Mouse (Mus musculus) neural tube, embryonic 15.5 days (tissue): ENCODE measurements at regions not wholly inside any gene's neighbourhood (a gene's known extent, or its start where the extent isn't known, plus 50 kb on each side); places are given as distances from the start of the nearest gene placed in this dataset.

Source experiments
- ATAC-seq: fragments of 200-750 bp; cut with Nextera tagmentation; 2 replicates; pipeline ENCODE4 v1.8.0; 2017; ENCODE audit warnings: mild to moderate bottlenecking, moderate TSS enrichment, moderate library complexity; ENCODE audit not compliant: low FRiP score
- H3K27ac ChIP-seq: fragments of 300-500 bp; sonication (generic); replicated peaks from 2 replicates; pipeline ENCODE4 v1.5.1; 2015; ENCODE audit warnings: mild to moderate bottlenecking, inconsistent platforms
- H3K27me3 ChIP-seq: fragments of 300-500 bp; sonication (generic); replicated peaks from 2 replicates; pipeline ENCODE4 v1.6.1; 2015; ENCODE audit warnings: inconsistent platforms
- H3K36me3 ChIP-seq: fragments of 300-500 bp; sonication (generic); 2 replicates; pipeline ENCODE4 v1.6.1; 2015; ENCODE audit warnings: inconsistent platforms
- H3K4me1 ChIP-seq: fragments of 300-500 bp; sonication (generic); 2 replicates; pipeline ENCODE4 v1.6.1; 2015; ENCODE audit warnings: inconsistent platforms
- H3K4me2 ChIP-seq: fragments of 300-500 bp; sonication (generic); 2 replicates; pipeline ENCODE4 v1.6.1; 2015; ENCODE audit warnings: inconsistent platforms, mild to moderate bottlenecking, moderate library complexity
- H3K4me3 ChIP-seq: fragments of 300-500 bp; sonication (generic); replicated peaks from 2 replicates; pipeline ENCODE4 v1.5.1; 2015; ENCODE audit warnings: mild to moderate bottlenecking, inconsistent platforms
- H3K9ac ChIP-seq: fragments of 300-500 bp; sonication (generic); replicated peaks from 2 replicates; pipeline ENCODE4 v1.6.1; 2015; ENCODE audit warnings: mild to moderate bottlenecking, inconsistent platforms
- H3K9me3 ChIP-seq: fragments of 300-500 bp; sonication (generic); replicated peaks from 2 replicates; pipeline ENCODE4 v1.6.1; 2016; ENCODE audit warnings: inconsistent platforms
- WGBS: fragments of 180-500 bp; shearing (Covaris S2); methylation state at CpG from one replicate; pipeline ENCODE4 v1.1.7; 2015; ENCODE audit warnings: mixed read lengths; 5-methylcytosine and 5-hydroxymethylcytosine counted together

GRCm38 (mm10) chr13:53548396-53548795, 75.5 kb upstream of the Msx2 start:
- H3K9me3 ChIP-seq: no peaks in the 10 kb centered on the region
- H3K4me1 ChIP-seq: 0 out of 2 replicates have a peak, but pooled peaks cover 3% of the 10 kb centered on the region
- no peak overlapping the region for H3K27ac ChIP-seq
- no peak overlapping the region for H3K4me2 ChIP-seq
- no peak overlapping the region for H3K4me3 ChIP-seq
- WGBS: 76% methylated on average over 11 of the region's 11 CpGs
- no peak overlapping the region for H3K9ac ChIP-seq
- H3K27me3 ChIP-seq: no peaks in the 10 kb centered on the region; the same call in 1 of the 2 replicates
- no peak for ATAC-seq
- no peaks in the 10 kb centered on the region for H3K36me3 ChIP-seq

- WGBS: 73% methylated on average over 5 of the region's 5 CpGs
- ATAC-seq: no peak
- Histone ChIP-seq H3K9ac (no peak overlapping the region), H3K4me3 (no peak overlapping the region), H3K27ac (no peak overlapping the region), H3K36me3 (no peaks in the 10 kb centered on the region), H3K4me1 (no peaks in the 10 kb centered on the region), H3K27me3 (no peaks in the 10 kb centered on the region; the same call in 1 of the 2 replicates), H3K9me3 (no peaks in the 10 kb centered on the region), H3K4me2 (no peak overlapping the region)
These were observed 70.4 kb upstream of the Msx2 start for GRCm38 (mm10) chr13:53543291-53543690.

GRCm38 (mm10) chr13:53539797-53540196, 66.9 kb upstream of the Msx2 start:
- Histone ChIP-seq H3K27ac (no peak overlapping the region), H3K4me2 (no peak overlapping the region), H3K4me1 (no peaks in the 10 kb centered on the region), H3K4me3 (no peak overlapping the region), H3K9ac (no peak overlapping the region), H3K27me3 (0 out of 2 replicates have a peak, but pooled peaks cover 2% of the 10 kb centered on the region), H3K9me3 (no peaks in the 10 kb centered on the region), H3K36me3 (no peaks in the 10 kb centered on the region)
- ATAC-seq: no peak
- 89% methylated on average over 5 of the region's 5 CpGs for WGBS

- no peak for ATAC-seq
- H3K36me3 ChIP-seq: no peaks in the 10 kb centered on the region
- no peaks in the 10 kb centered on the region for H3K9me3 ChIP-seq
- no peak overlapping the region for H3K9ac ChIP-seq
- WGBS: 94% methylated on average over 6 of the region's 6 CpGs
- H3K4me1 ChIP-seq: peaks cover 7% of the 10 kb centered on the region
- H3K27me3 ChIP-seq: 0 out of 2 replicates have a peak, but pooled peaks cover 2% of the 10 kb centered on the region
- no peak overlapping the region for H3K4me2 ChIP-seq
- H3K27ac ChIP-seq: no peak overlapping the region
- H3K4me3 ChIP-seq: no peak overlapping the region
These were observed 65.1 kb upstream of the Msx2 start for GRCm38 (mm10) chr13:53537937-53538336.

GRCm38 (mm10) chr13:53535781-53536425, 63.0 kb upstream of the Msx2 start:
- no peak overlapping the region for H3K27ac ChIP-seq
- H3K9ac ChIP-seq: no peak overlapping the region
- no peak for ATAC-seq
- H3K27me3 ChIP-seq: 0 out of 2 replicates have a peak, but pooled peaks cover 2% of the 10 kb centered on the region
- 70% methylated on average over 10 of the region's 10 CpGs for WGBS
- no peaks in the 10 kb centered on the region for H3K9me3 ChIP-seq
- H3K4me3 ChIP-seq: no peak overlapping the region
- H3K4me2 ChIP-seq: no peak overlapping the region
- peaks cover 16% of the 10 kb centered on the region for H3K4me1 ChIP-seq
- H3K36me3 ChIP-seq: no peaks in the 10 kb centered on the region

- Histone ChIP-seq H3K27ac (no peak overlapping the region), H3K9ac (no peak overlapping the region), H3K9me3 (no peaks in the 10 kb centered on the region), H3K36me3 (no peaks in the 10 kb centered on the region), H3K27me3 (0 out of 2 replicates have a peak, but pooled peaks cover 8% of the 10 kb centered on the region), H3K4me2 (peak overlapping the region; percentile 13; the same call in 1 of the 2 replicates), H3K4me3 (no peak overlapping the region), H3K4me1 (peaks cover 22% of the 10 kb centered on the region)
- WGBS: 17% methylated on average over 8 of the region's 8 CpGs
- no peak for ATAC-seq
These were observed 60.9 kb upstream of the Msx2 start for GRCm38 (mm10) chr13:53533738-53534137.

GRCm38 (mm10) chr13:53526880-53527279, 54.0 kb upstream of the Msx2 start:
- whole genome bisulfite sequencing: 91% methylated on average over 9 of the region's 9 CpGs
- Histone ChIP-seq H3K36me3 (no peaks in the 10 kb centered on the region), H3K4me3 (no peak overlapping the region), H3K27ac (no peak overlapping the region), H3K9ac (no peak overlapping the region), H3K4me1 (peaks cover 16% of the 10 kb centered on the region), H3K9me3 (no peaks in the 10 kb centered on the region), H3K27me3 (peaks cover 16% of the 10 kb centered on the region; the same call in 1 of the 2 replicates), H3K4me2 (no peak overlapping the region)
- ATAC-seq: no peak

- Histone ChIP-seq H3K4me1 (peaks cover 18% of the 10 kb centered on the region), H3K36me3 (no peaks in the 10 kb centered on the region), H3K27me3 (peaks cover 7% of the 10 kb centered on the region; the same call in 1 of the 2 replicates), H3K27ac (no peak overlapping the region), H3K9ac (no peak overlapping the region), H3K9me3 (no peaks in the 10 kb centered on the region), H3K4me3 (no peak overlapping the region), H3K4me2 (no peak overlapping the region)
- no peak for ATAC-seq
- 14% methylated on average over 5 of the region's 5 CpGs for WGBS
These were observed 49.9 kb upstream of the Msx2 start for GRCm38 (mm10) chr13:53522807-53523206.
